Mouse (Mus musculus) sigmoid colon, adult 10 weeks (tissue): ENCODE measurements around the gene Cfap157. TPM values are rescaled to one million over a fixed set of nuclear protein-coding genes. Genes with fewer than 3 reads are reported as not detected.

Experiments
- polyA plus RNA-seq: library from polyadenylated mRNA; stranded (reverse); fragments of 350-450 nt; fragmentation: Illumina TruSeq; extraction: RNeasy Lipid Tissue Mini Kit (QIAGEN cat#74804); gene quantifications from one replicate; pipeline ENCODE4 v1.2.3, GENCODE M21; 2014; ENCODE audit warnings: low read depth, low replicate concordance

Gene Cfap157
- not detected for polyA plus RNA-seq

DNA sequence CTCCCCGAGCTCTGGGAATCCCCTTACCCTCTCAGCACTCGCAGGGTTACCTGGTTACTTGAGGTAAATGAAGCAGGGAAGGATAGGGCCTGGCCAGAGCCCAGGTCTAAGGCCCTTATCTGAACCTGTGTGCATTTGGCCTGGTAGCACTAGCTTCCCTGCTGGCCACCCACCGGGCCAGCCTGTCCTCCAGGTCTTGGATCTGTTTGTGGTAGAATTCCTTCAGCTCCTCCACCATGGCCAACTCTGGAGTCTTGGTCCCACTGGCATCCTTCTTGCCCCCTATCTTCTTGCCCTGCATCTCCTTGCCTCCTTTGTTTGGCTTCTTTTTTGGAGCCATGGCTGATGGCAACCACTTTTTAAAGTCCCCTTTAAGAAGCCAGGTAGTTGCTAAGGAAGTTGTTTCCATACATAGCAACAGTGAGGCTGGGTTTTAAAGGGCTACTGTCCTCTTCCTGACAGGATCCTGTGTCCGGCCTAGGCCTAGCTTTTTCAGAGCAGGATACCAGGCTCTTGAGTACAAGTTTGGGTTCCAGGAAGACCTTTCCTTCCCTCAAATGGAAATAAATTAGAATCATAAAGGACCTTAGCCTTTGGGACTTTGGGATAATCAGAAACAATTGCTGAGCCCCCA, at the start of gene Cfap157:
TSS of gene Cfap157 (minus strand) at position 381 of the 634 bp plus-strand sequence.

DNA sequence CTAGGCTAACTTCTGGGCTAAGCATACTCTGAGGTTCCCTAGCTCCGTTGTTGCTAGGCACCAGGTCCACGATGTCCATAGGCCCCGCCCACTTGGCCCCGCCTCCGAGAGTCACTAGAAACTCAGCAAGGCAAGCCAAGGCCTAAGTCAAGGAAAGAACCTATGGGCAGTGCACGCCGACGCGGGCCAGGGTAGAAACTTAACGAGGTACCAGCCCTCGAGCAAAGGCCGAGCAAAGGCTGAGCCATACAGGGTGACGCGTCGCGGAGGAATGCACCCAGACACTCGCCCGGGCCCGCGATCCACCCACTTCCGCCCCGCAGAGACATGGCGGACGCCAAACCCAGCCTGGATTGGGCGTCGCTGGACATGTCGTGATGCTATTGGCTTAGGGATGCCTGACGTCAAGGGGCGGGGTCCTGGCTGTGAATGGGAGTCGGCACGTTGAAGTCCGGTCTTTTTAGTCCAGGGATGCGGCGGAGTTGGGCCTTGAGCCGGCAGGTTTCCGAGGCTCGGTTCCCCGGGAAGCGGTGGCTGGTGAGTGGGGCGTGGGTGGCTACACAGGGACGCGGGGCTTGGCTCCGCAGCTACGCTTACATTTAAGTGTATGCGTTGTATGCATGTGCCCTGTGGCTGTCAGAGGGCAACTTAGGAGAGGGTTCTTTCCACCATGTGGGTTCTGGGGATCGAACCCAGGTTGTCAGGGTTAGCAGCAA, 8.7 kb downstream of the Cfap157 start, which contains the start of the genes Ttc16 and Ptrh1:
TSS of gene Ttc16 (minus strand) at position 275 of the 716 bp plus-strand sequence.
TSS of gene Ptrh1 (plus strand) at position 428 of the 716 bp plus-strand sequence.

DNA sequence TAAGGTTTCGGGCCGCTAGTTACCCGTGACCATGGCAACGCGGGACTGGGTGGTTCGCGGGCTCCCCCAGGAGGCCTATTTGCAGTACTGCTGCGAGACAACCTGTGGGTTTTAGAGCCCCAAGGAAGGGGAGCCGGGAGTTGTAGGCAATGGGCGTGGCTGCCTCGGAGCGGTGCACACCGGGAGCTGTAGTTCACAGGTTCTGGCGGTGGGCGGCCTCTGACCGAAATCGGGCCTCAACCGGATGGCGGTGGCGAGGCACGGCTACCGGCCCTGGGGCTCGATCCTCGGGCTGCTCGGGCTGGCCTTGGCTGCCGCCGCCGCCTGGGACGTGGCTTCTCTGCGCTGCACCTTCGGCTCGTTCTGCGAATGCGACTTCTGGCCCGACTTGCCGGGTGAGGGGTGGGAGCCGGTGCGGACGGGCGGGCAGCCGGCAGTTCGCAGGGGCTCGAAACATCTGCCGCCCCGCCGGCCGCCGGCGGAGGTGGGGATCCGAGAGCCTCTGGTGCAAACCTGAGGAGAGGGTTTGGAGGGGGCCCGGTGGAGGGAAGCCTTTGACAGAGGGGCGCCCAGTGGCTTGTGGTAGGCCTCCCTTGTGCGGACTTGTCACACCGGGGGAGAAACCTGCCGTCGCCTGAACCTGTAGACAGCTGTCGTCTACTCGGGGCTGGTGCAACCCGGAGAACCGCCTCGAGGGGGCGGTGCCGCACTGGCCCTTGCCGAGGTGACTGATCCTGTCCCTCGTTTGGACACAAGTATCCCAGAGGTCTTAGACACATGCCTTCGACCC, 27.0 kb downstream of the Cfap157 start, which contains the start of gene Tor2a:
TSS of gene Tor2a (plus strand) at position 179 of the 790 bp plus-strand sequence.

DNA sequence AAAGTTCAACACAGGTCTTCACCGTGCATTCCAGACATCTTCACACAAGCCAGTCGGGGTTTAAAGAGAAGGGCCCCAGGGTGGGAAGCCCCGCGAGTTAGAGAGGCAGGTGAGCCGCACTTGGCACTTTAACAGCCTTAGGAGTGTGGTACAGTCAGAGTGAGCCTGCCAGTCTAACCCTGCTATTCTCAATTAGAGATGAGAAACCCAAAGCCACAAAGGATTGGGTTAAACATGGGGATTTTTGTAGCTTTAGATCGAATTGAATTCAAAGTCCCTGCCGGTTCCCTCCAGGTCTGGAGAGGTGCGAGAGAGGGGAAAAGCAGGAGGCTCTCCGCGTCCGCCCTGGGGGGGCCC, 43.3 kb downstream of the Cfap157 start, which contains the start of gene 6330409D20Rik:
TSS of gene 6330409D20Rik (minus strand) at position 101 of the 357 bp plus-strand sequence.

Other genes with a start within 250 kb of the Cfap157 start
- 20.4 TPM for gene Fam102a, start 249.1 kb downstream of the Cfap157 start, polyA plus RNA-seq
- 3.8 TPM for gene Dpm2, start 213.6 kb downstream of the Cfap157 start, polyA plus RNA-seq
- gene Pip5kl1, start 209.6 kb downstream of the Cfap157 start, polyA plus RNA-seq = not detected
- not detected for gene 9430097D07Rik, start 208.7 kb downstream of the Cfap157 start, polyA plus RNA-seq
- 8.4 TPM for gene St6galnac4, start 197.3 kb downstream of the Cfap157 start, polyA plus RNA-seq
- gene St6galnac6, start 184.7 kb downstream of the Cfap157 start, polyA plus RNA-seq = 109 TPM
- gene Ak1, start 162.7 kb downstream of the Cfap157 start, polyA plus RNA-seq = 1.3 TPM
- 2.1 TPM for gene Eng, start 137.8 kb downstream of the Cfap157 start, polyA plus RNA-seq
- gene Fpgs, start 80.3 kb downstream of the Cfap157 start, polyA plus RNA-seq = 1.1 TPM
- gene Cdk9, start 71.4 kb downstream of the Cfap157 start, polyA plus RNA-seq = 50.0 TPM
- gene Sh2d3c, start 63.4 kb downstream of the Cfap157 start, polyA plus RNA-seq = 0.63 TPM
- gene 6330409D20Rik, start 43.4 kb downstream of the Cfap157 start, polyA plus RNA-seq = not detected
- gene Tor2a, start 27.2 kb downstream of the Cfap157 start, polyA plus RNA-seq = 1.7 TPM
- gene Ttc16, start 8.8 kb downstream of the Cfap157 start, polyA plus RNA-seq = 0.41 TPM
- 3.2 TPM for gene Ptrh1, start 8.6 kb downstream of the Cfap157 start, polyA plus RNA-seq
- 12.2 TPM for gene Stxbp1, start 62.8 kb upstream of the Cfap157 start, polyA plus RNA-seq
- gene Fam129b, start 91.7 kb upstream of the Cfap157 start, polyA plus RNA-seq = 1.3 TPM
- 240 TPM for gene Rpl12, start 177.1 kb upstream of the Cfap157 start, polyA plus RNA-seq
- gene Lrsam1, start 177.2 kb upstream of the Cfap157 start, polyA plus RNA-seq = 6.0 TPM
- gene Slc2a8, start 197.7 kb upstream of the Cfap157 start, polyA plus RNA-seq = not detected